13 mouse cellular contexts compared by ENCODE assay signal in genomic region chr9:50064505-50065229, GRCm38 (mm10).
A peak's percentile ranks its signal among the peaks of the same experiment; 100 is the strongest.
DNase-seq lines count a peak whose midpoint lies in the region; ATAC-seq lines count a peak whose summit lies in the region.
"Had no signal": no experiment of that assay in that cellular context is flagged by ENCODE, and none has a peak within 500 bp of the region (broad histone marks: within the 10 kb centered on the region; RNA-seq: fewer than 3 reads in every experiment).

No protein-coding gene starts in this region.

- no peaks in the 10 kb centered on the region for H3K36me3 ChIP-seq in hindbrain, embryonic 14.5 days (replicated peaks; ENCODE audit: control insufficient read depth, insufficient read depth)
- H3K36me3 ChIP-seq in hindbrain, embryonic 10.5 days, result no peaks in the 10 kb centered on the region
- H3K36me3 ChIP-seq: heart, embryonic 13.5 days had no signal

- H3K4me3 ChIP-seq in hindbrain, embryonic 14.5 days (replicated peaks; ENCODE audit: low read length), result no peak overlapping the region
- no peak overlapping the region for H3K4me3 ChIP-seq in hindbrain, embryonic 10.5 days
- H3K4me3 ChIP-seq: heart, embryonic 13.5 days; megakaryocyte, embryonic 14.5 days had no signal

- H3K9ac ChIP-seq in hindbrain, embryonic 14.5 days, result no peak overlapping the region
- H3K9ac ChIP-seq: heart, embryonic 13.5 days; liver, embryonic 14.5 days had no signal

- peak; percentile 88; the same call in 1 of the 2 replicates for ATAC-seq in hindbrain, embryonic 14.5 days (ENCODE audit: low FRiP score)

- H3K27ac ChIP-seq in hindbrain, embryonic 14.5 days, result peak overlapping the region; percentile 26
- no peak overlapping the region for H3K27ac ChIP-seq in hindbrain, embryonic 10.5 days
- H3K27ac ChIP-seq: heart, embryonic 13.5 days; kidney, postnatal 0 days; liver, embryonic 14.5 days had no signal

- intact Hi-C loops in heart, postnatal 10 days (cut with DNase I), result no loop called here

- no peak overlapping the region for H3K4me2 ChIP-seq in hindbrain, embryonic 14.5 days (replicated peaks)
- H3K4me2 ChIP-seq: heart, embryonic 13.5 days had no signal

- WGBS in hindbrain, embryonic 14.5 days, result 65% methylated on average over 10 of the region's 10 CpGs
- WGBS in hindbrain, embryonic 10.5 days, result 91% methylated on average over 10 of the region's 10 CpGs

- no peaks in the 10 kb centered on the region for H3K4me1 ChIP-seq in hindbrain, embryonic 14.5 days (replicated peaks; ENCODE audit: control insufficient read depth, insufficient read depth, low read length)
- no peaks in the 10 kb centered on the region for H3K4me1 ChIP-seq in hindbrain, embryonic 10.5 days (replicated peaks)
- H3K4me1 ChIP-seq: heart, embryonic 13.5 days; megakaryocyte, embryonic 14.5 days had no signal

- no peaks in the 10 kb centered on the region for H3K27me3 ChIP-seq in hindbrain, embryonic 14.5 days (ENCODE audit: control insufficient read depth, insufficient read depth, low read length)
- H3K27me3 ChIP-seq in hindbrain, embryonic 10.5 days (ENCODE audit: insufficient read depth, poor library complexity, severe bottlenecking), result no peaks in the 10 kb centered on the region
- H3K27me3 ChIP-seq: CH12.LX; heart, embryonic 13.5 days; megakaryocyte, embryonic 14.5 days had no signal

- peak; percentile 63 for DNase-seq in hindbrain, embryonic 14.5 days (ENCODE audit: low spot score)
- no peak for DNase-seq in hindbrain, embryonic 10.5 days (ENCODE audit: low spot score)
- peak; percentile 75 to 78 for DNase-seq in cerebellum, postnatal 10 days
- DNase-seq in layer of hippocampus, adult 9-11 months, result peak; percentile 71
- peak; percentile 10 to 16 for DNase-seq in right cerebral cortex, adult 2 months (ENCODE audit: low spot score in 2 of 2)
- no peak for DNase-seq in testis, postnatal 14 days (ENCODE audit: low spot score)
- DNase-seq in heart, postnatal 10 days, result no peak
- DNase-seq: thymus, adult 18-20 months had no signal

- no peaks in the 10 kb centered on the region for H3K9me3 ChIP-seq in hindbrain, embryonic 14.5 days (ENCODE audit: control insufficient read depth, low read length)
- H3K9me3 ChIP-seq in hindbrain, embryonic 10.5 days, result no peaks in the 10 kb centered on the region
- H3K9me3 ChIP-seq: heart, embryonic 13.5 days had no signal

Comparison
In these comparisons a context has a peak if more than half of its experiments do, and no peak if none do; other contexts are left out.
1. DNase-seq: peak in hindbrain, embryonic 14.5 days (single experiment), cerebellum, postnatal 10 days (2 of 2), layer of hippocampus, adult 9-11 months (single experiment) and right cerebral cortex, adult 2 months (2 of 2); none in hindbrain, embryonic 10.5 days (single experiment), testis, postnatal 14 days (single experiment) and heart, postnatal 10 days (0 of 2).